Mouse (Mus musculus): ENCODE data around the gene Naf1. TPM values are rescaled to one million over a fixed set of nuclear protein-coding genes. Genes with fewer than 3 reads are reported as not detected.
A peak's percentile ranks its signal among the peaks of the same experiment; 100 is the strongest.

Gene Naf1
- polyA plus RNA-seq, 1 experiment from 2014 or later = 2.7 TPM

GRCm38 (mm10) chr8:66906116-66906515 is 46.1 kb downstream of the Naf1 start:
- Histone ChIP-seq H3K4me1 (peaks cover 3% of the 10 kb centered on the region; the same call in 1 of the 2 replicates), H3K4me3 (no peak overlapping the region), H3K27ac (replicated peaks) (no peak overlapping the region), H3K27me3 (no peaks in the 10 kb centered on the region), H3K4me2 (replicated peaks) (no peak overlapping the region), H3K9me3 (no peaks in the 10 kb centered on the region), H3K36me3 (no peaks in the 10 kb centered on the region), H3K9ac (replicated peaks) (no peak overlapping the region)
- 96% methylated on average over 8 of the region's 8 CpGs for WGBS
- ATAC-seq (ENCODE audit: low FRiP score, low read depth) = no peak

- Histone ChIP-seq H3K4me2 (replicated peaks) (no peak overlapping the region), H3K36me3 (no peaks in the 10 kb centered on the region), H3K4me3 (no peak overlapping the region), H3K9me3 (no peaks in the 10 kb centered on the region), H3K27me3 (no peaks in the 10 kb centered on the region), H3K9ac (replicated peaks) (no peak overlapping the region), H3K4me1 (peaks cover 3% of the 10 kb centered on the region; the same call in 1 of the 2 replicates), H3K27ac (replicated peaks) (no peak overlapping the region; the same call in 1 of the 2 replicates)
- ATAC-seq (ENCODE audit: low FRiP score, low read depth) = peak; percentile 91
- 28% methylated on average over 6 of the region's 6 CpGs for WGBS
Measured at GRCm38 (mm10) chr8:66910684-66911083, 50.7 kb downstream of the Naf1 start.

GRCm38 (mm10) chr8:66913616-66914536 is 53.9 kb downstream of the Naf1 start:
- WGBS = 69% methylated on average over 14 of the region's 14 CpGs
- H3K4me2 ChIP-seq (replicated peaks) = no peak overlapping the region
- no peaks in the 10 kb centered on the region for H3K36me3 ChIP-seq
- H3K9me3 ChIP-seq = no peaks in the 10 kb centered on the region
- H3K27ac ChIP-seq (replicated peaks) = no peak overlapping the region
- no peak overlapping the region for H3K9ac ChIP-seq (replicated peaks)
- H3K27me3 ChIP-seq = no peaks in the 10 kb centered on the region
- no peak for ATAC-seq (ENCODE audit: low FRiP score, low read depth)
- no peak overlapping the region for H3K4me3 ChIP-seq
- peaks cover 3% of the 10 kb centered on the region; the same call in 1 of the 2 replicates for H3K4me1 ChIP-seq

GRCm38 (mm10) chr8:66916056-66916455 is 56.0 kb downstream of the Naf1 start:
- WGBS = 70% methylated on average over 7 of the region's 7 CpGs

GRCm38 (mm10) chr8:66917695-66918467 is 57.9 kb downstream of the Naf1 start:
- Histone ChIP-seq H3K4me3 (no peak overlapping the region), H3K9me3 (no peaks in the 10 kb centered on the region), H3K36me3 (no peaks in the 10 kb centered on the region), H3K9ac (replicated peaks) (no peak overlapping the region), H3K4me2 (replicated peaks) (no peak overlapping the region), H3K4me1 (no peaks in the 10 kb centered on the region), H3K27me3 (no peaks in the 10 kb centered on the region), H3K27ac (replicated peaks) (no peak overlapping the region)
- peak; percentile 54; the same call in 1 of the 2 replicates for ATAC-seq (ENCODE audit: low FRiP score, low read depth)
- WGBS = 64% methylated on average over 6 of the region's 6 CpGs

More at GRCm38 (mm10) chr8:66916056-66916455, 56.0 kb downstream of the Naf1 start:
- Histone ChIP-seq H3K27me3 (no peaks in the 10 kb centered on the region), H3K4me2 (replicated peaks) (no peak overlapping the region), H3K36me3 (no peaks in the 10 kb centered on the region), H3K4me3 (no peak overlapping the region), H3K9me3 (no peaks in the 10 kb centered on the region), H3K27ac (replicated peaks) (no peak overlapping the region), H3K4me1 (no peaks in the 10 kb centered on the region), H3K9ac (replicated peaks) (no peak overlapping the region)
- ATAC-seq (ENCODE audit: low FRiP score, low read depth) = no peak

- no peak overlapping the region for H3K27ac ChIP-seq (replicated peaks)
- WGBS = 75% methylated on average over 4 of the region's 4 CpGs
- no peaks in the 10 kb centered on the region for H3K27me3 ChIP-seq
- H3K9ac ChIP-seq (replicated peaks) = no peak overlapping the region
- H3K4me1 ChIP-seq = no peaks in the 10 kb centered on the region
- H3K9me3 ChIP-seq = no peaks in the 10 kb centered on the region
- no peak overlapping the region for H3K4me3 ChIP-seq
- H3K36me3 ChIP-seq = no peaks in the 10 kb centered on the region
- no peak overlapping the region for H3K4me2 ChIP-seq (replicated peaks)
- 0 out of 2 replicates have a peak, but pooled peaks have one; percentile 29 for ATAC-seq (ENCODE audit: low FRiP score, low read depth)
Measured at GRCm38 (mm10) chr8:66918471-66918870, 58.5 kb downstream of the Naf1 start.

GRCm38 (mm10) chr8:66933746-66934145 is 73.7 kb downstream of the Naf1 start:
- Histone ChIP-seq H3K36me3 (no peaks in the 10 kb centered on the region), H3K27ac (replicated peaks) (no peak overlapping the region), H3K4me1 (no peaks in the 10 kb centered on the region), H3K9me3 (no peaks in the 10 kb centered on the region), H3K4me2 (replicated peaks) (no peak overlapping the region), H3K27me3 (no peaks in the 10 kb centered on the region), H3K4me3 (no peak overlapping the region), H3K9ac (replicated peaks) (no peak overlapping the region)
- ATAC-seq (ENCODE audit: low FRiP score, low read depth) = no peak
- WGBS = 92% methylated on average over 4 of the region's 4 CpGs

- WGBS = 82% methylated on average over 3 of the region's 3 CpGs
- no peak for ATAC-seq (ENCODE audit: low FRiP score, low read depth)
- H3K36me3 ChIP-seq = no peaks in the 10 kb centered on the region
Measured at GRCm38 (mm10) chr8:66936236-66936635, 76.2 kb downstream of the Naf1 start.

More at GRCm38 (mm10) chr8:66936236-66936635, 76.2 kb downstream of the Naf1 start:
- Histone ChIP-seq H3K4me2 (replicated peaks) (no peak overlapping the region), H3K27me3 (no peaks in the 10 kb centered on the region), H3K9me3 (no peaks in the 10 kb centered on the region), H3K4me3 (no peak overlapping the region), H3K9ac (replicated peaks) (no peak overlapping the region), H3K4me1 (no peaks in the 10 kb centered on the region), H3K27ac (replicated peaks) (no peak overlapping the region)

Other genes with a start within 250 kb of the Naf1 start
- 0.17 and 0.37 TPM in 2 replicates for gene Npy5r, start 172.1 kb upstream of the Naf1 start, polyA plus RNA-seq (2016; fragmentation: Nextera tagmentation; extraction: Ambion mirVana)
- 1.7 and 2.6 TPM in 2 replicates for gene Npy1r, start 163.0 kb upstream of the Naf1 start, polyA plus RNA-seq (2016; fragmentation: Nextera tagmentation; extraction: Ambion mirVana)